Mouse (Mus musculus): ENCODE results near the gene Psma6. TPM values are rescaled to one million over a fixed set of nuclear protein-coding genes. Genes with fewer than 3 reads are reported as not detected.

The Psma6 gene
- polyA plus RNA-seq, 1 experiment = 312 TPM

- Histone ChIP-seq H3ac (ENCODE audit: control insufficient read depth, insufficient read length, low read depth) (no peak overlapping the region), H3K36me3 (ENCODE audit: control insufficient read depth, insufficient read depth) (no peaks in the 10 kb centered on the region), H3K79me3 (ENCODE audit: low read depth) (no peaks in the 10 kb centered on the region), H3K79me2 (ENCODE audit: control insufficient read depth, insufficient read depth) (no peaks in the 10 kb centered on the region), H3K4me3 (ENCODE audit: insufficient read depth, poor library complexity, severe bottlenecking) (no peak overlapping the region), H3K27me3 (ENCODE audit: control insufficient read depth, insufficient read depth, insufficient read length) (no peaks in the 10 kb centered on the region)
- TF ChIP-seq CTCF (IDR thresholded peaks at IDR 0.05; ENCODE audit: control insufficient read depth, insufficient read depth, insufficient read length) = no peak
- TF ChIP-seq MAX (IDR thresholded peaks at IDR 0.05) = no peak
- no peak for TF ChIP-seq USF1 (IDR thresholded peaks at IDR 0.05; ENCODE audit: low read depth)
- TF ChIP-seq MYOD1 (IDR thresholded peaks at IDR 0.05; ENCODE audit: control insufficient read depth, insufficient read length, low read depth) = no peak
- no peak for TF ChIP-seq FOSL1 (IDR thresholded peaks at IDR 0.05; ENCODE audit: insufficient read depth, low read length, poor library complexity, severe bottlenecking)
- TF ChIP-seq CEBPB (IDR thresholded peaks at IDR 0.05; ENCODE audit: low read depth) = no peak
- TF ChIP-seq MYOG (IDR thresholded peaks at IDR 0.05; ENCODE audit: control insufficient read depth, extremely low read depth, insufficient read length) = no peak
These were observed 45.9 kb downstream of the Psma6 start for GRCm38 (mm10) chr12:55429956-55430355.

GRCm38 (mm10) chr12:55432284-55432919 is 48.4 kb downstream of the Psma6 start:
- Histone ChIP-seq H3K4me3 (ENCODE audit: insufficient read depth, poor library complexity, severe bottlenecking) (no peak overlapping the region), H3K27me3 (ENCODE audit: control insufficient read depth, insufficient read depth, insufficient read length) (no peaks in the 10 kb centered on the region)
- TF ChIP-seq FOSL1 (IDR thresholded peaks at IDR 0.05; ENCODE audit: insufficient read depth, low read length, poor library complexity, severe bottlenecking) (no peak), MAX (IDR thresholded peaks at IDR 0.05) (no peak), MYOD1 (IDR thresholded peaks at IDR 0.05; ENCODE audit: control insufficient read depth, insufficient read length, low read depth) (no peak), USF1 (IDR thresholded peaks at IDR 0.05; ENCODE audit: low read depth) (no peak), MYOG (IDR thresholded peaks at IDR 0.05; ENCODE audit: control insufficient read depth, extremely low read depth, insufficient read length) (no peak), CEBPB (IDR thresholded peaks at IDR 0.05; ENCODE audit: low read depth) (no peak), CTCF (IDR thresholded peaks at IDR 0.05; ENCODE audit: control insufficient read depth, insufficient read depth, insufficient read length) (no peak)

GRCm38 (mm10) chr12:55432920-55433284 is 48.9 kb downstream of the Psma6 start:
- no peaks in the 10 kb centered on the region for H3K79me3 ChIP-seq (ENCODE audit: low read depth)
- no peaks in the 10 kb centered on the region for H3K27me3 ChIP-seq (ENCODE audit: control insufficient read depth, insufficient read depth, insufficient read length)
- H3K36me3 ChIP-seq (ENCODE audit: control insufficient read depth, insufficient read depth) = no peaks in the 10 kb centered on the region
- no peak overlapping the region for H3K4me3 ChIP-seq (ENCODE audit: insufficient read depth, poor library complexity, severe bottlenecking)
- TF ChIP-seq MYOG (IDR thresholded peaks at IDR 0.05; ENCODE audit: control insufficient read depth, extremely low read depth, insufficient read length) (no peak), USF1 (IDR thresholded peaks at IDR 0.05; ENCODE audit: low read depth) (no peak), FOSL1 (IDR thresholded peaks at IDR 0.05; ENCODE audit: insufficient read depth, low read length, poor library complexity, severe bottlenecking) (no peak), CTCF (IDR thresholded peaks at IDR 0.05; ENCODE audit: control insufficient read depth, insufficient read depth, insufficient read length) (no peak), CEBPB (IDR thresholded peaks at IDR 0.05; ENCODE audit: low read depth) (no peak), MYOD1 (IDR thresholded peaks at IDR 0.05; ENCODE audit: control insufficient read depth, insufficient read length, low read depth) (no peak), MAX (IDR thresholded peaks at IDR 0.05) (no peak)
- no peaks in the 10 kb centered on the region for H3K79me2 ChIP-seq (ENCODE audit: control insufficient read depth, insufficient read depth)
- H3ac ChIP-seq (ENCODE audit: control insufficient read depth, insufficient read length, low read depth) = no peak overlapping the region

More at GRCm38 (mm10) chr12:55432284-55432919, 48.4 kb downstream of the Psma6 start:
- no peaks in the 10 kb centered on the region for H3K79me3 ChIP-seq (ENCODE audit: low read depth)
- H3K36me3 ChIP-seq (ENCODE audit: control insufficient read depth, insufficient read depth) = no peaks in the 10 kb centered on the region
- H3K79me2 ChIP-seq (ENCODE audit: control insufficient read depth, insufficient read depth) = no peaks in the 10 kb centered on the region
- no peak overlapping the region for H3ac ChIP-seq (ENCODE audit: control insufficient read depth, insufficient read length, low read depth)

GRCm38 (mm10) chr12:55433802-55434435 is 49.9 kb downstream of the Psma6 start:
- no peaks in the 10 kb centered on the region for H3K79me3 ChIP-seq (ENCODE audit: low read depth)
- no peak overlapping the region for H3K4me3 ChIP-seq (ENCODE audit: insufficient read depth, poor library complexity, severe bottlenecking)
- no peaks in the 10 kb centered on the region for H3K36me3 ChIP-seq (ENCODE audit: control insufficient read depth, insufficient read depth)
- H3ac ChIP-seq (ENCODE audit: control insufficient read depth, insufficient read length, low read depth) = no peak overlapping the region
- TF ChIP-seq USF1 (IDR thresholded peaks at IDR 0.05; ENCODE audit: low read depth) (no peak), FOSL1 (IDR thresholded peaks at IDR 0.05; ENCODE audit: insufficient read depth, low read length, poor library complexity, severe bottlenecking) (no peak), CTCF (IDR thresholded peaks at IDR 0.05; ENCODE audit: control insufficient read depth, insufficient read depth, insufficient read length) (no peak), MAX (IDR thresholded peaks at IDR 0.05) (no peak), MYOD1 (IDR thresholded peaks at IDR 0.05; ENCODE audit: control insufficient read depth, insufficient read length, low read depth) (no peak), MYOG (IDR thresholded peaks at IDR 0.05; ENCODE audit: control insufficient read depth, extremely low read depth, insufficient read length) (no peak), CEBPB (IDR thresholded peaks at IDR 0.05; ENCODE audit: low read depth) (no peak)
- no peaks in the 10 kb centered on the region for H3K79me2 ChIP-seq (ENCODE audit: control insufficient read depth, insufficient read depth)
- H3K27me3 ChIP-seq (ENCODE audit: control insufficient read depth, insufficient read depth, insufficient read length) = no peaks in the 10 kb centered on the region

GRCm38 (mm10) chr12:55435080-55435479 is 51.1 kb downstream of the Psma6 start:
- TF ChIP-seq CTCF (IDR thresholded peaks at IDR 0.05; ENCODE audit: control insufficient read depth, insufficient read depth, insufficient read length) = no peak
- no peak for TF ChIP-seq MYOG (IDR thresholded peaks at IDR 0.05; ENCODE audit: control insufficient read depth, extremely low read depth, insufficient read length)
- no peak for TF ChIP-seq MYOD1 (IDR thresholded peaks at IDR 0.05; ENCODE audit: control insufficient read depth, insufficient read length, low read depth)
- TF ChIP-seq CEBPB (IDR thresholded peaks at IDR 0.05; ENCODE audit: low read depth) = no peak
- no peak for TF ChIP-seq MAX (IDR thresholded peaks at IDR 0.05)
- TF ChIP-seq USF1 (IDR thresholded peaks at IDR 0.05; ENCODE audit: low read depth) = no peak
- no peak for TF ChIP-seq FOSL1 (IDR thresholded peaks at IDR 0.05; ENCODE audit: insufficient read depth, low read length, poor library complexity, severe bottlenecking)
- Histone ChIP-seq H3K79me2 (ENCODE audit: control insufficient read depth, insufficient read depth) (no peaks in the 10 kb centered on the region), H3ac (ENCODE audit: control insufficient read depth, insufficient read length, low read depth) (no peak overlapping the region), H3K4me3 (ENCODE audit: insufficient read depth, poor library complexity, severe bottlenecking) (no peak overlapping the region), H3K27me3 (ENCODE audit: control insufficient read depth, insufficient read depth, insufficient read length) (no peaks in the 10 kb centered on the region), H3K79me3 (ENCODE audit: low read depth) (no peaks in the 10 kb centered on the region), H3K36me3 (ENCODE audit: control insufficient read depth, insufficient read depth) (no peaks in the 10 kb centered on the region)

All from C2C12 (cell line).